Mouse (Mus musculus) urinary bladder, postnatal 14 days (tissue): ENCODE measurements at regions not wholly inside any gene's neighbourhood (a gene's known extent, or its start where the extent isn't known, plus 50 kb on each side); places are given as distances from the start of the nearest gene placed in this dataset.
"Not testable (repeated sequence)": the region's sequence is repeated elsewhere in the genome, so short reads cannot be mapped to it uniquely, and the experiment has no call there.

Experiments
- DNase-seq: peaks from one replicate; pipeline ENCODE4 v3.0.0; 2021; ENCODE audit warnings: low spot score

DNA sequence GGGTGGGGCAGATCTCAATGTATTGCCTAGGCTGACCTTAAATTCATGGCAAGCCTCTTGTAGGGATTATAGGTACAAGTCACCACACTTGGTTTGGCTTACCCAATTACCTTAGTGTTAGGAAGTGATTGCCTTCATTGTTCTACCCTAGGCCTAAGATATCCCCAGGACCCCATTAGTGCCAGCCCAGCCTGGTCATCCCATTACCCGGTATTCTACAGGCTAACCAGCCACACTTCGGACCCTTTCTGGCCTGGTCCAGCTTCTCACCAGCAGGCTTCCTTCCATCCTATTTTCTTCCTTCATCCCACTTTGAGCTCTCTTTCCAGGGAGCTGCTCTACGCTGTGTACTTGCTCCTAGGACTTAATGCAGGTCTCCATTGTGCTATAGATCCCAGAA is 59.5 kb downstream of the Tex35 start:
- DNase-seq = no peak

DNA sequence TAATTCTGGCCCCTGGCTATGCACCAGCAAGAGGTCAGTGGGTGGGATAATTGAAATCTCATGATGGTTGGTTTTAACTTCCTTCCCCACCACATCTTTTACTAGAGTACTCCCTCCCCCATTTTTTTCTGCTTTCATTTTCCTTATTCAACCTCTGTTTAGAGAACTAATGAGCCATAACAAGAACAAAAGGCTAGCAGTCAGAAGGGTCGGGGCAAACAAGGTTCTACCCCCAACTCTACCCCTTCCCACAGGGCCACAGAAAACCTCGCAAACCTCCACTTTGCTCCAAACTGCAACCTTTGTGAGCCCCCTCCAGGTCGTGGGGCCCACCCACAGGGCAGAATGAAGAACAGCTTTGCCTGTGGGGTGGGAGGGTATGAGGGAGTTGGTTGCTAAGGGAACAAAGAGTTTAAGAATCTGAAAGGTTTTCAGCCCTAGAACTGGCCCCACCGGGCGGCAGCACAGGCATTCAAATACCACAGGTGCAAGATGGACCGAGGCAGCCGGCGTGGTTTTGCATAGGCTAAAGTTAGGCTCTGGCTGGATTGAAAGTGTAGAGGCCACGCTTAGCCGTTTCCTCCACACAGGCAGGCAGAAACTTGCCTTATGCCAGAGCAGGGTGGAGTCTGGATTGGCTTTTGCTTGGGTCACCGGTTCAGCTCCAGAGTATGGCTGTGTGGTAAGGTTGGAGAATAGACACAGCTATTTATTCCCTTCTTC is 60.1 kb downstream of the Tex35 start:
- peak; percentile 34 for DNase-seq

DNA sequence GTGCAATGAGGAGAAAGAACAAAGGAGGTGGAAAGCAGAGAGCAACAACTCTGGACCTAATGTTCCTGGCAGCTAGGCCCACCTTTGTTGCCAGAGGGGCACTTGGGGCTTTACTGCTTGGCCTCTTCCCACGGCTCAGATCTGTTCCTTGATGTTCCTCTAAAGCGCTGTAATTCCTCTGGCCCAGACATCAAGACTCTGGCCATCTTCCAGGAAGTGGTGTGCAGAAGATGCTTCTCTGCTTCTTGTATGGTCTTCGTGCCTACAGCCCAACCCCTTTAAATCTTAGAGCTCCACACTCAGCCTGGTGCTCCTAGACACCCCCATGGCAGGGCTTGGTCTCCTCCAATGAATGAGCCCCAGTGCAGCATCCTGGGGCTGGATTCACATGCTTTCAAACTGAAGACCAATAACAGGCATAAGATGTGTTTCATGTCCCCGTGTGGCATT is 60.7 kb downstream of the Tex35 start:
- peak; percentile 68 for DNase-seq

DNA sequence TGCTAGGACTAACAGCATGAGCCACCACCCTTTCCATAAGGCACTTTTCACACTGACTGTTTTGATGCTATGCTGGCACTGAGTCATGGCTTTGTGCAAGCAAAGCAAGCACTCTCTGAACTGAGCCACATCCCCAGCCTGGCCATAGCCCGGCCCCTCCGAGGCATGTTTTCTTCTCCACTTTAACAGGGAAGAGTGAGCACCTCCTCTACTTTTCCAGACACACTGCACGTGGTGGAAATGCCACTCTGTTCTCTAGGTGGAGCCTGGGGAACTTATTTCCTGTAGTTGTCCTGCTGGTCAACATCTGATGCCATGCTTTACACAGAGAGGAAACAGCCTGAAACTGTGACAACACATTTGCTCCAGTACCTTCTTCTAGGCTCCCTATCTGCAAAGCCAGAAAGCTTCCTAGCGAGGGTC is 61.7 kb downstream of the Tex35 start:
- DNase-seq = no peak

DNA sequence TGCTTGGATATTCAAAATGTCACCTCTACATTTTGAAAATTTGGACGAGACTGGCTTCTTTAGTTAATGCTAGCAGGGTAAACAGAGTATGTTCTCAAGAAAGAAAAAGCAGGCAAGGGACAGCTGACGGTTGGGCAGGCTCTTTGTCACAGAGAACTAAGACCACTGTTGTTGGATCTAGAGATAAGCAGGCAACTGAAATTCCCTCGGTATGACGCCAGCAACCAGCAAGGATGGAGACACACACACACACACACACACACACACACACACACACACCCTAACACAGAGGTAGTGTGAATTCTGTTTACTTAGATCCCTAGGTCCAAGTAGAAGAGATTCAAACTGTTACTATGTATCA is 68.7 kb downstream of the Tex35 start:
- DNase-seq = no peak

DNA sequence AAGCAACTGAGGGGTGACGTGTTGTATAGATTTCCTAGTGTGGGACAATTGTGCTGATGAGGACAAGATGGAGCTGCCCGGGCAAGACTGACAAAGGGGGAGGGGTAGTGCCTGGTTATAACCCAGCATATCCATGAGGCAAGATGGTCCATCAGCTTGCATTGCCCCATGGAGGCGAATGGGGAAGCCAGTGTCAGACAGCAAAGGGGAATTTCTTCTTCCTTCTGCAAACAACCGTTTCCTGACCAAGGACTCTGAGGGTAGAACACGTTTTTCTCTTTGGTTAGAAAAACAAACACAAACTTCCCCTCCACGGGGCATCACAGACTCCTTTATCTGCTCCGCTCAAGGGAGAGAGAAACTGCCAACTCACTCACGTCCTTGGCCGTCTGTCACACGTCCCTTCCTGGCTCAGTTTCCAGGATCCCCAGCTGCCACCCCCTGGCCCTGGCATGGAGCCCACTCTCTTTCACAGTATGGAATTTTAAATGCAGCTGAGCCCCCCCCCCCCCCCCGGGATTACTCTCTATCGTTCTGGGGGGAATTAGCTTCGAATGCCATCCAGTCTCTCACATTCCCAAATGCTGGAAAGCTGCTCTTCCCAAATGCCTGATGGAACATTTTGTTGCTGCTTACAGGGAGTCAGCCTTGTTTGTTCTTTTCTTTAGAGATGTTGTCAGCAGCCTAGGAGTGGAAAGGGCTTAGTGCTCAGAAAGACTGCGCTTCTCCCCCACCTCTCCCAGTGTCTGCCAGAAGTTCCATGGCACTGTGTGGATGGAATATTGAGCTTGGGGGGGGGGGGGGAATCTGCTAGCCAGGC is 69.3 kb downstream of the Tex35 start:
- no peak for DNase-seq

DNA sequence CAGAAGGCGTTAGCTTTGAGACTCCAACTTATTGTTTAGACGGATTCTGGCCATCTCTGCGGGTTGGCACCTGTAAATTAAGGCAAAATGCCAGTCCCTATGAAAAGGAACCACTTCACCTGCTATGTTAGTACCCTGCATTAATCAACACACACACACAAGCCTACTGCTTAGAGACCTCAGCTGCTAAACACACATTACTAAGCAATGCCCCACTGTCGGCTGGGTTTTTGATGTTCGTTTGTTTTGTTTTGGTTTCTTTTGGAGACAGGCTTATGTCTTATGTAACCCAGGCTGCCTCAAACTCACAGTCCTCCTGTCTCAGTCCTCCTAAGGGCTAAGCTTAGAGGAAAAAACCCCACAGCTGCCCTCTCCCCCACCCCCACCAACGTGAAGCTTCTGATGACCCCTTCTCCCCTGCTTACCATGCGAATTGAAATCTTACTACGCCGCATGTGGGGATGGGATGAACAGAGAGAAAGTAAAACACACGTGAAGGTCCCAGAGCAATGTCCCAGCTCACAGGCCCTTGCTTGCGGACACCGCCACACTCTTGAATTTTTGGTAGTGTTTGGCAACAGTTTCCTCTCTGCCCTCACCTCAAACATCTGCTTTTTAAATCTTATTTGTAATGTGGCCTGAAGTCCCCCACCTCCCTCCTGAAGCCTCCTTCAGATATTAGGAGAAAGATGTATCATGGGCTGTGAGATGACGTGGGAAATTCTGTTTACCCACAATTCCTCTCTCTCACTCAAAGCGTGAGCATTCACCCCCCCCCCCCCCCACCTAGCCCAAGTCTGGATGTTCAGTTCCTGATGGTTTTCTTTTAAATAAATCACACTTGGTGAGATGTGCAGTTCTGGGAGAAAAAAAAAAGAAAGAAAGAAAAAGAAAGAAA is 70.1 kb downstream of the Tex35 start:
- DNase-seq = no peak

DNA sequence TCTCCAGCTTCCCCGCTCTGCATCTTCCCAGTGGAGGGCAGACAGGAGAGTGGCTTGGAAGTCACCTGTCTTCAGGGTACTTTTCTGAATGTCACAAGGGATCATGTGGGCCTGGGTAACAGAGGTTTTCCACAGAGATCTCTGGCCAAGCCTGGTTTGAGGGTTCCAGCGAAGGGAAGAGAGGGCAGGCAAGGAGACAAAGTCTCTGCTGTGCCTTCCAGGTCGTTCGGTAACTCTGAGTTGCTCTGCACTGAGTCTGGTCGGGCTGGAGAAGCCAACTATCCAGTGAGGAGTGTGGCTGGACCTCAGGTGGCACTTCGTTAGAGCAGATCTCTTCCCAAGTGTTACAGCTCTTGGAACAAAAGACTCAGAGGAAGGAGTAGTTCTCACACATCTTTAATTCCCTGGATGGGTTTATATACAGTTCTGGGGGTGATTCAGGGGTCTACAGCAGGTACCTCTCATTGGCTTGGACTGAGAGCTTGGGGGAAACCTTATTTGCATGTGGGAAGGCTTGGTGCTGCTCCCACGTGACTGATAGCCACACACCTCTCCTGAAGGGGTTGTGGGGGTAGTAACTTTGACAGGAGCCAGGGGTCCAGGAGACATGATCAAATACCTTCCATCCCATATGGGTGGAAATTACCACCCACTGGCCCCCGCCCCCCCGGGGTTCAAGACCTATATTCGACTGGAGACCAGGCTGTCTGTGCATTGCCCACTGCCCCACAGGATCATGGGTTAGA is 71.1 kb downstream of the Tex35 start:
- no peak for DNase-seq

DNA sequence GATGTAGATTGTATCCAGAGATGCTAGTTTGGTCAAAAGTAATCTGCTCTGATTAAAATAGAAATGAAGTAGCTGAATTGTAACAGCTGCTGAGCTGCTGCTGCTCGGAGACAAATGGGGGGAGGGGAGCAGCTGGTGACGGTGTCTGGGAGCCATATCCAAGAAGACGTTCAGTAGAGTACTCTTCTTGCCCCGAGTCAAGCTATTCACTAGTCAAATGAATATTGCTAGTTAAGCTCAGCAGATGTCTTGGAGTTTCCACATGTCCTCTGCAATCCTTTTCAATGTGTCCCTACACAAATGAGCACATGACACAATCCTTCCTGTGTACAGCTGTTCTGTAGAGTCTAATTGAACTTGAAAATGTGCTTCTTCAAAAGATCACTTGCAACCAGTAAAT is 71.7 kb downstream of the Tex35 start:
- DNase-seq = no peak

DNA sequence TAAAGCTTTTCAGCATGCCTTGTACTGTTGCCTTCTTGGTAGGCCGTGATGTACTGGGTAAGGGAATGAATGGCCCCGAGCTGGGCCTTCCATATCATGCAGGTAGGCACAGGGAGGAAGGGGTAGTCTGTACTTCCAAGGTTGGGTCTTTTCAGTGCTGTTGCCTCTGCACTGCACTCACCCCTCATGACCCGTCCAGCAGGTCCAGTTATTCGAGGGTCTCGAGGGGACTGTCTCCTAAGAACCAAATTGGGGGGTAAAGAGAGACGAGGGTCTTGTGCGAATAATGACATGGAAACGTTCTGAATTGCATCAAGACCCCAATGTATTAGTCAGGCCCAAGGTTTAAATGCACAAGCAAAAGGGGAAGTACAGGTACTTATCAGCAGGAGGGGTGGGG is 73.3 kb downstream of the Tex35 start:
- DNase-seq = not testable (repeated sequence)

DNA sequence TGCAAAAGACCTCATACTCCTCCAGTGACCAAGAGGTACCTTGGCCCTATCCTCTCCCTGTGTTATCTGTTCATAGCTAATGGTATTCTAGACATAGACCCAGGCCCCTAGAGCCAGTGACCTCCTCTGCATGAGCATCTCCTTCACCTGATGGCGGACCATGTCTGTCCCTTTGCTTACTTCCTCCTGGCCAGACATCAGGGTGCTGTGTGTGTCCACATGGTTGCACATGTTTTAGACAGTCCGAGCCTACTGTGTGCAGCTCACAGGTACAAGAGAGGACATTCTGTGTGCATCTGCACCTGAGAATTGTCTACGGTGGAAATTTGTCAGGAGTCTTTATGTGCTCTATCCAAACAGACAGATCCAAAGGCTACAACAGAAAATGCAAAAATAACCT is 79.8 kb downstream of the Tex35 start:
- no peak for DNase-seq

DNA sequence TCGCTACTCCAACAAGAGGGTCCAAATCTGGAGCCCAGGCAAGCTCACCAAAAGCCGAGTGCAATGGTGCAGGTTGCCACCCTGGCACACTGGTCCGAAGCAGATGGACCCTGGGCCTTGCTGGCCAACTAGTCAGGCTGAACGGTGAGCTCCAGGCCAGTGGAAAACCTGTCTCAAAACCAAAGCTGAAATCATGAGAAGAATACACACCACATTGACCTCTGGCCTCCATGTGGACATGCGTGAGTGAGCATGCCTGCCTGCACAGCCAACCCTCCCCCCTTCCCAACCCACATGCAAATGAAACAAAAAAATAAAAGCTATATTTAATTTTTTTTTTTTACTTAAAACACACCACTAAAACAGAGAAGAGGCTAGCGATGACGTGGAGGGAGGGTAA is 80.8 kb downstream of the Tex35 start:
- DNase-seq = no peak

DNA sequence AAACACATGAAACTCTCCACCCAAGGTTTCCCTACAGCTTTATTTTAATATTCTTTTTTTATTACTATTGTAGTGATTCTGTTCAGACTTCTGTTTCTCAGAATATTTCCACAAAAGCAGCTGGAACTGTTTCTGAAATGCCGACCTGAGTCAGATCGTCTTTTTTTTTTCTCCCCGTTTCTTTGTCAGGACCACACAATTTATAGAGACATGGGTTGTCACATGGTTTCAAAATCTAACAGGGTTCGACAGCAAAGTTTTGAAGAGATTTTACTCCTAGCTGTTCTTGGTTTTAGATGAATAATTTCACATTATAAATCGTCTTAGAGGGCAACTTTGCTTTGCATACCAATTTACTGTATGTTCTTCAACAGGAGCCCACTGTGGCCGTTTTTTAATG is 84.0 kb upstream of the Ralgps2 start:
- DNase-seq = no peak

DNA sequence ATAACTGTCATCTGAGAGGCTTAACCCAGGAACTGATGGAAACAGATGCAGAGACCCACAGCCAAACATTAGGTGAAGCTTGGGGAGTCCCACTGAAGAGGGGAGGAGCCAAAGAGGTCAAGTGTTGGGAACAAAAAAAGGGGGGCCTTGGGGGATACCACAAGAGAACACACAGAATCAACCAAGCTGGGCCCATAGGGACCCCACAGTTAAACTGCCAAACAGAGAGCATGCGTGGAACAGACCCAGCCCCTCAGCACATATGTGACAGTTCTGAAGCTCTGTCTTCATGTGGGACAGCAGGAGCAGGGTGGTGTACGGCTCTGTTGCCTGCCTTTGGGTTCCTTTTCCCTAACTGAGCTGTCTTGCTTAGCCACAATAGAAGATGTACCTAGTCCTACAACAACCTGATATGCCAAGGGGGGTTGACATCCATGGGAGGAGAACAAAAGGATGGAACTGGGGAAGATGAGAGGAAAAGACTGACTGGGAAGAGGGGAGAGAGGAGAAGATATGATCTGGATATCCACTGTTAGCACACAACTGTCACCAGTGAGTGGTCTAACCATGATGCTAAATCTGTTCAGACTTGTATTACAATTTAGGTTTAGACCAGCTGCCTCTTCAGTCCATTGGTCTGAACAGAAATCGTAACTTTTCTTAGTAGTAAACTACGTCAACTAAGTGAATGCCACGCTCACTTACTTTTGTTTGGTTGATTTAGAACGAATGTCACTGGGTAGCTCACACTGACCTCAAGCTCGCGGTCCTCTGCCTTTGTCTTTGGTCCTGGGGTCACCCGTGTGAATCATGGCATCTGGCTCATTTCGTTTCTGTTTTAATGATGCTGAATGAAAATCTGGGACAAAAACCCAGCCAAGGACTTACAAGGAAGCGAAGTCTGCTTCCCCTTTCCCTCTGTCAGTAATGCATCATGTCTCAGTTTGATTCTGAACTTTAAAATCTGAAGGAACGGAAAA is 83.3 kb upstream of the Ralgps2 start:
- DNase-seq = no peak

DNA sequence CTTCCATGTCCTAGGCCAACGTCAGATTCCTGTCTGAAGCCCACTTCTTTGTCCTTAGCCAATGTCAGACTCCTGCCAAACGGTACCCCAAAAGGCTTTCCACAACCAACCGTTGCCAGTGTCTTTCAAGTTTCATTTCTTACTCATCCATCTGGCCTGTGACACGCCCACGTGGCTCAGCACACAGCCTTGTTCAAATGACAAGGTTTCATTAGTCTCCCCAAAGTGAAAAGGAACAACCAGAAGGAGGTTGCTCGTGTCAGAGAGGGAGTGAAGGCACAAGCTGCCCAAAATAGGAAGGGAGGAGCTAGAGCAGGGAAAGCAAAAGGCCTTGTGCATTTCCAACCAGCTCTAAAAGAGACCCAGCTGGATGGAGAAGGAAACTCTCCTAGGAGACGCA is 80.5 kb upstream of the Ralgps2 start:
- no peak for DNase-seq

DNA sequence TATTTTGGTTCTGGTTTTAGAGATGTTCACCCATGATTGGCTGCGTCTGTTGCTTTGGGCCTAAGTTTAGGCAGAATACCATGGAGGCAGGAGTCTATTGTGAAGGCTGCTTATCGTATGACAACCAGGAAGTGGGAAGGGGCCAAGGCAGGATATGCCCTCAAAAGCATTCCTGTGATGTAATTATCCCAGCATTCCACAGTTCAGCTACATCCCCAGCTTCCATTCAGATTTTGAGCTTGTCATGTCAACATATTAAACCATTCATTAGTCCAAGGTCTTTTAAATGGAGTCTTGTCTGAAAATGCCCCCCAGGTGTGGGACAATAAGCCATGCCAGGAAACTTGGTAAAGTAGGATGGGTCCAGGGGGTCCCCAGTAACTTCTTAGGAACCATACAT is 79.3 kb upstream of the Ralgps2 start:
- no peak for DNase-seq

DNA sequence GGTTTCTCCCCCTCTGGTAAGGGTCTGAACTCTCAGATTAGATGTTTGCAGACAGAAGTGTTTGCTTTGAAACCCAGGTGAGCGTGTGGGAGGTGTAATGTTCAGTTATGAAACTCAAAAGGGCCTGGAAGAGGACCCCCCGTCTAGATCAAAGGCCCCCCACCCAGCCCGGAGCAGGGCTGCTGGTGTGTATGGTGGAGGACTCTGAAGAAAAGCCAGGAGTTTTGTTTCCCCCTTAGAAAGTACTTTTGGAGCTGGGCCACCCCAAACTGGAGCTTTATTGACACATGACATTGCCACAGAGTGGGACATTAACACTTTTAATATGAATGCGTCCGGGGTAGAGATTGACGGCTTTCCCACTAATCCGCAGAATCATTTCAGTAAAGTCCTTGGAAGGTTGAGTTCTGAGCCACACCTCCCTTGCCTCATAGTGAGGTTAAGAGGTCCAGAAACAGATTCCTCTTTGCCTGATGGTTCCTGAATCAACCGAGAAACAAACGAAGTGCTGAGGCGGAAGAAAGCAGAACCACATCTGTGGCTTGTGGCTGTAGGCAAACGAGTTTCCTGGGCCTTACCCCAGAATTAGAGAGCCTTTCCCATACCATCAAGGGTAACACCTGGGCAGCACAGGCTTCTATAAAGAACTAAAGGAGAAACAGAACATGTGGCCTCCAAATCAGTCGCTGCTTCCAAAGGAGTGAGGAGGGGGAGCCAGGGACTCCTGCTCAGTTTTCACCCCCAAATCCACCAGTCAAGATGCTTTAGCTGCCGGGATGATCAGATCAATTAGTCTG is 78.0 kb upstream of the Ralgps2 start:
- no peak for DNase-seq

DNA sequence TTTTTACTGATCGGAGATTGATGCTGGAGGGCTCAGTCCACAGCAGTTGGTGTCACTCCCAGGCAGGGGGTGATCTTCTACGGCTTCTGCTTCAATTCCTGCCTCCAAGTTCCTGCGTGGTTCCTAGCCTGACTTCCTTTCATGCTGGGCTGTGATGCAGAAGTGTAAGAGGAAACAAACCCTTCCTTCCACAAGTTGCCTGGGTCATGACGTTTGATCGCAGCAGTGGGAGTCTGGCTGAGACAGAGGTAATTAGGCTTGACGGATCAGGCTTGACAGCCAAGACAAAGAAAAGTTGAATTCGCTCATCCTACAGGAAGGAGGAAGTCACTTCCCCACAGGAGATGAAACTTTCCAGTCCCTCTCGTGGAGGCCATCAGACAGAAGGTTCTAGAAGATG is 77.2 kb upstream of the Ralgps2 start:
- DNase-seq = no peak

DNA sequence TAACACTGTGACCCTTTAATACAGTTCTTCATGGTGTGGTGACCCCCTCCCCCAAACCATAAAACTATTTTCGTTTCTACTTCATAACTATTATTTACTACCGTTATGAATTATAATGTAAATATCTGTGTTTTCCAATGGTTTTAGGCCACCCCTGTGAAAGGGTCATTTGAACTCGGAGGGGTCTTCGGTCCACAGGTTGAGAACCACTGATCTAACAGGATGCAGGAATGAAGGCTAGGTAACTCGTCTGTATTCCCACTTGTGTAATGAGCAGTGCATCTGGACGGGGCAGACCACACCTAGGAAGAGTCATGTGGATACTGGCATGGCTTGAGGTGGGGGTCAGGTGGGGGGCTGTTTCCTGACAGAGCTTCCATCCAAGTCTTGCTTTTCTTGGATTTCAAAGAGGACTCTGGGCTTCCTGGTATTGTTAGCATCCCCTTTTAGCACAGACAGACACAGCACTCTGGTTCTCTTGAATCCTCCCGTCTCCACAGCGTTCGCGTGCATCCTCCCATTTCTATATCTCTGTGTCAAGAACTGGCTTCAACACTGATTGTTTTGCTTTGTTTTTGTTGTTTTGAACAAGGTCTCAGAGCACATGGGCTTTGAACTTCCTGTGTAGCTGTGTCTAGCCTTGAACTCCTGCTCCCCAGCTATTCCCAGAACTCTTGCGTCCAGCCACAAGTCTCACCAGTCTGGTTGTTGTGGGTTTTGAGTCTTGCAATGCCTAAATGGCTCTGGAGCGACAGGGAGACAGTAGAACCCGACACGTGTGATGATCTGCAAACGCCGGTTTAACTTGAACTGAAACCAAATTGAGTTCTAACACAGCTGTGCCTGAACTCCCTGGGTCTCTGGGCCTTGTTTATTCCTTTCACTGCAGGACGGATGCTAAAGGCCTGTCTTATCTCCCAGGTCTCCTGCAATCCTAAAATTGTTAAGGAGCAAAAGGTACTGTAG is 75.4 kb upstream of the Ralgps2 start:
- no peak for DNase-seq
